ENCODE assay signal across 8 mouse cellular contexts in genomic region chr14:62798608-62799101, GRCm38 (mm10). TPM values are rescaled to one million over a fixed set of nuclear protein-coding genes. Genes with fewer than 3 reads are reported as not detected.
A peak's percentile ranks its signal among the peaks of the same experiment; 100 is the strongest.
DNase-seq lines count a peak whose midpoint lies in the region; ATAC-seq and TF ChIP-seq lines count a peak whose summit lies in the region.

No protein-coding gene starts in this region.

- H3K36me3 ChIP-seq in forebrain, embryonic 12.5 days (replicated peaks) = no peaks in the 10 kb centered on the region
- no peaks in the 10 kb centered on the region for H3K36me3 ChIP-seq in forebrain, postnatal 0 days (ENCODE audit: insufficient read depth)
- no peaks in the 10 kb centered on the region for H3K36me3 ChIP-seq in embryonic facial prominence, embryonic 12.5 days
- no peaks in the 10 kb centered on the region for H3K36me3 ChIP-seq in limb, embryonic 11.5 days (ENCODE audit: control insufficient read depth, insufficient read depth, low read length)

- TF ChIP-seq CTCF in forebrain, postnatal 0 days (IDR thresholded peaks at IDR 0.05; ENCODE audit: low read depth) = no peak

- DNase-seq in forebrain, postnatal 0 days = no peak
- peak; percentile 56 for DNase-seq in 3T3-L1 (ENCODE audit: low read depth, low spot score)
- peak; percentile 63 for DNase-seq in limb, embryonic 11.5 days (ENCODE audit: low spot score)
- DNase-seq in B cell, adult 2 months = no peak
- DNase-seq in spleen, adult 18-20 months = no peak
- DNase-seq in adrenal gland, postnatal 4 days (ENCODE audit: low spot score in 2 of 2) = no peak

- no peak overlapping the region for H3K27ac ChIP-seq in forebrain, embryonic 12.5 days
- no peak overlapping the region for H3K27ac ChIP-seq in forebrain, postnatal 0 days (ENCODE audit: low read depth, low read length)
- H3K27ac ChIP-seq in embryonic facial prominence, embryonic 12.5 days = no peak overlapping the region
- no peak overlapping the region for H3K27ac ChIP-seq in limb, embryonic 11.5 days (replicated peaks; ENCODE audit: low read depth, low read length)

- no peaks in the 10 kb centered on the region for H3K27me3 ChIP-seq in forebrain, embryonic 12.5 days
- no peaks in the 10 kb centered on the region for H3K27me3 ChIP-seq in forebrain, postnatal 0 days (ENCODE audit: insufficient read depth, low read length)
- H3K27me3 ChIP-seq in embryonic facial prominence, embryonic 12.5 days = no peaks in the 10 kb centered on the region
- no peaks in the 10 kb centered on the region for H3K27me3 ChIP-seq in limb, embryonic 11.5 days (ENCODE audit: control insufficient read depth, insufficient read depth, low read length)

- WGBS in forebrain, embryonic 12.5 days = 0% methylated on average over 4 of the region's 4 CpGs
- WGBS in forebrain, postnatal 0 days = 3% methylated on average over 4 of the region's 4 CpGs
- 0% methylated on average over 4 of the region's 4 CpGs for WGBS in embryonic facial prominence, embryonic 12.5 days
- 0% methylated on average over 4 of the region's 4 CpGs for WGBS in limb, embryonic 11.5 days

- peak overlapping the region; percentile 32 for H3K4me2 ChIP-seq in forebrain, embryonic 12.5 days
- H3K4me2 ChIP-seq in forebrain, postnatal 0 days (ENCODE audit: low read depth) = no peak overlapping the region
- H3K4me2 ChIP-seq in embryonic facial prominence, embryonic 12.5 days (replicated peaks) = peak overlapping the region; percentile 39
- peak overlapping the region; percentile 42 for H3K4me2 ChIP-seq in limb, embryonic 11.5 days (ENCODE audit: low read depth, severe bottlenecking)

- peaks cover 10% of the 10 kb centered on the region for H3K4me1 ChIP-seq in forebrain, embryonic 12.5 days
- H3K4me1 ChIP-seq in forebrain, postnatal 0 days (ENCODE audit: insufficient read depth) = no peaks in the 10 kb centered on the region
- H3K4me1 ChIP-seq in embryonic facial prominence, embryonic 12.5 days = 0 out of 2 replicates have a peak, but pooled peaks cover 12% of the 10 kb centered on the region
- H3K4me1 ChIP-seq in limb, embryonic 11.5 days (ENCODE audit: control insufficient read depth, insufficient read depth, low read length) = no peaks in the 10 kb centered on the region

- H3K9me3 ChIP-seq in forebrain, embryonic 12.5 days = no peaks in the 10 kb centered on the region
- no peaks in the 10 kb centered on the region for H3K9me3 ChIP-seq in forebrain, postnatal 0 days (ENCODE audit: low read length)
- no peaks in the 10 kb centered on the region for H3K9me3 ChIP-seq in embryonic facial prominence, embryonic 12.5 days
- H3K9me3 ChIP-seq in limb, embryonic 11.5 days (ENCODE audit: control insufficient read depth, low read length) = no peaks in the 10 kb centered on the region

- no peak overlapping the region for H3K4me3 ChIP-seq in forebrain, embryonic 12.5 days (replicated peaks)
- no peak overlapping the region for H3K4me3 ChIP-seq in forebrain, postnatal 0 days (ENCODE audit: low read depth, low read length)
- H3K4me3 ChIP-seq in embryonic facial prominence, embryonic 12.5 days = no peak overlapping the region
- H3K4me3 ChIP-seq in limb, embryonic 11.5 days (ENCODE audit: low read depth, low read length) = peak overlapping the region; percentile 12; the same call in 1 of the 2 replicates

- H3K9ac ChIP-seq in forebrain, embryonic 12.5 days = no peak overlapping the region
- H3K9ac ChIP-seq in forebrain, postnatal 0 days = no peak overlapping the region
- H3K9ac ChIP-seq in embryonic facial prominence, embryonic 12.5 days = no peak overlapping the region
- no peak overlapping the region for H3K9ac ChIP-seq in limb, embryonic 11.5 days (ENCODE audit: low read length)

- ATAC-seq in forebrain, embryonic 12.5 days (ENCODE audit: low FRiP score) = no peak
- no peak for ATAC-seq in forebrain, postnatal 0 days
- no peak for ATAC-seq in embryonic facial prominence, embryonic 12.5 days (ENCODE audit: insufficient number of reproducible peaks, insufficient read depth, low FRiP score, low TSS enrichment)
- ATAC-seq in limb, embryonic 11.5 days (ENCODE audit: insufficient number of reproducible peaks, low FRiP score, low TSS enrichment, low read depth) = no peak

RNA-seq across cellular contexts. Expression of gene Ints6, which starts 37.7 kb away (rescaled TPM):
- polyA plus RNA-seq in forebrain, embryonic 12.5 days (2016; fragmentation: Nextera tagmentation; extraction: Ambion mirVana) = 34.3 and 35.2 TPM in 2 replicates
- total RNA-seq in forebrain, postnatal 0 days (2014; rRNA removed) = 20.3 and 25.4 TPM in 2 replicates
- polyA plus RNA-seq in forebrain, postnatal 0 days (2015; fragmentation: Nextera tagmentation; extraction: Ambion mirVana) = 4.3 and 9.1 TPM in 2 replicates
- polyA plus RNA-seq in embryonic facial prominence, embryonic 12.5 days (2016; fragmentation: Nextera tagmentation; extraction: Ambion mirVana) = 28.7 and 35.3 TPM in 2 replicates
- 29.6 and 31.1 TPM in 2 replicates for polyA plus RNA-seq in limb, embryonic 11.5 days (2014; fragmentation: Nextera tagmentation; extraction: Ambion mirVana)
- total RNA-seq in adrenal gland, postnatal 4 days (2021) = 10 to 100 TPM; 52.4 to 56.5 TPM

RNA-seq across cellular contexts. Expression of gene Wdfy2, which starts 38.8 kb away (rescaled TPM):
- 15.1 and 15.3 TPM in 2 replicates for polyA plus RNA-seq in forebrain, embryonic 12.5 days (2016; fragmentation: Nextera tagmentation; extraction: Ambion mirVana)
- total RNA-seq in forebrain, postnatal 0 days (2014; rRNA removed) = 14.6 and 18.4 TPM in 2 replicates
- 2.4 and 3.6 TPM in 2 replicates for polyA plus RNA-seq in forebrain, postnatal 0 days (2015; fragmentation: Nextera tagmentation; extraction: Ambion mirVana)
- 11.1 and 11.7 TPM in 2 replicates for polyA plus RNA-seq in embryonic facial prominence, embryonic 12.5 days (2016; fragmentation: Nextera tagmentation; extraction: Ambion mirVana)
- polyA plus RNA-seq in limb, embryonic 11.5 days (2014; fragmentation: Nextera tagmentation; extraction: Ambion mirVana) = 12.0 and 13.7 TPM in 2 replicates
- total RNA-seq in adrenal gland, postnatal 4 days (2021) = 10 to 100 TPM; 33.7 to 35.2 TPM

Comparison
In these comparisons a context has a peak if more than half of its experiments do, and no peak if none do; other contexts are left out.
1. DNase-seq: peak in 3T3-L1 (single experiment) and limb, embryonic 11.5 days (single experiment); none in forebrain, postnatal 0 days (single experiment), B cell, adult 2 months (0 of 2), spleen, adult 18-20 months (0 of 2) and adrenal gland, postnatal 4 days (0 of 2).